Mouse (Mus musculus) G1E (cell line): Measurements from ENCODE around the gene Zfp574. TPM values are rescaled to one million over a fixed set of nuclear protein-coding genes. Genes with fewer than 3 reads are reported as not detected.

Experiments
- ATAC-seq: 2 replicates; pipeline ENCODE4 v1.8.0; 2016; ENCODE audit warnings: mild to moderate bottlenecking; ENCODE audit not compliant: insufficient number of reproducible peaks, poor library complexity, low FRiP score, severe bottlenecking; ENCODE audit errors: extremely low read depth
- DNase-seq: peaks from one replicate; pipeline ENCODE4 v3.0.0; 2012; ENCODE audit warnings: low spot score
- H3K27me3 ChIP-seq: 2 replicates; pipeline ENCODE4 v1.6.1; 2012; ENCODE audit warnings: mild to moderate bottlenecking, low read length, inconsistent platforms; ENCODE audit not compliant: insufficient read depth
- H3K36me3 ChIP-seq: replicated peaks from 2 replicates; pipeline ENCODE3; 2012; ENCODE audit warnings: mild to moderate bottlenecking, inconsistent platforms
- H3K4me1 ChIP-seq: 2 replicates; pipeline ENCODE4 v1.6.1; 2012; ENCODE audit warnings: low read depth, low read length, inconsistent platforms, mixed read lengths; ENCODE audit not compliant: insufficient read depth
- H3K4me3 ChIP-seq: 2 replicates; pipeline ENCODE4 v1.5.1; 2012; ENCODE audit warnings: low read depth, mild to moderate bottlenecking, inconsistent platforms, low read length, moderate library complexity, mixed read lengths
- H3K9me3 ChIP-seq: replicated peaks from 2 replicates; pipeline ENCODE4 v1.6.1; 2012; ENCODE audit warnings: inconsistent platforms
- CTCF ChIP-seq: IDR thresholded peaks from 2 replicates; pipeline ENCODE4 v1.5.1; 2012; ENCODE audit warnings: low read depth, low read length, inconsistent platforms, mixed read lengths
- GATA1 ChIP-seq: IDR thresholded peaks from 2 replicates; pipeline ENCODE4 v1.6.1; 2012; ENCODE audit warnings: borderline replicate concordance, low read length, inconsistent platforms, mixed read lengths
- GATA2 ChIP-seq: IDR thresholded peaks from 2 replicates; pipeline ENCODE4 v1.6.1; 2012; ENCODE audit warnings: low read depth, low read length, inconsistent platforms, borderline replicate concordance
- POLR2AphosphoS5 ChIP-seq: IDR thresholded peaks from 2 replicates; pipeline ENCODE4 v1.6.1; 2012; ENCODE audit warnings: low read depth, low read length, inconsistent platforms; ENCODE audit not compliant: insufficient replicate concordance
- TAL1 ChIP-seq: conservative IDR thresholded peaks from 2 replicates; pipeline ENCODE4 v1.6.1; 2012; ENCODE audit warnings: low read depth, low read length, inconsistent platforms, mixed read lengths
- polyA plus RNA-seq: library from polyadenylated mRNA; stranded (reverse); fragments of >175 nt; gene quantifications from 2 replicates; pipeline ENCODE4 v1.2.3, GENCODE M21; 2012
- total RNA-seq, 2 experiments: library from RNA; stranded (forward) in 1 of 2; stranded (reverse) in 1 of 2; fragments of 200-1000 nt in 1 of 2; fragments of >200 nt in 1 of 2; fragmentation: Nextera tagmentation in 1 of 2; gene quantifications; 2 replicates each; pipeline ENCODE4 v1.2.3; 2014 to 2017

Zfp574 gene
- total and polyA plus RNA-seq, 3 experiments, result 15.4 to 66.3 (median 31.5) TPM

DNA sequence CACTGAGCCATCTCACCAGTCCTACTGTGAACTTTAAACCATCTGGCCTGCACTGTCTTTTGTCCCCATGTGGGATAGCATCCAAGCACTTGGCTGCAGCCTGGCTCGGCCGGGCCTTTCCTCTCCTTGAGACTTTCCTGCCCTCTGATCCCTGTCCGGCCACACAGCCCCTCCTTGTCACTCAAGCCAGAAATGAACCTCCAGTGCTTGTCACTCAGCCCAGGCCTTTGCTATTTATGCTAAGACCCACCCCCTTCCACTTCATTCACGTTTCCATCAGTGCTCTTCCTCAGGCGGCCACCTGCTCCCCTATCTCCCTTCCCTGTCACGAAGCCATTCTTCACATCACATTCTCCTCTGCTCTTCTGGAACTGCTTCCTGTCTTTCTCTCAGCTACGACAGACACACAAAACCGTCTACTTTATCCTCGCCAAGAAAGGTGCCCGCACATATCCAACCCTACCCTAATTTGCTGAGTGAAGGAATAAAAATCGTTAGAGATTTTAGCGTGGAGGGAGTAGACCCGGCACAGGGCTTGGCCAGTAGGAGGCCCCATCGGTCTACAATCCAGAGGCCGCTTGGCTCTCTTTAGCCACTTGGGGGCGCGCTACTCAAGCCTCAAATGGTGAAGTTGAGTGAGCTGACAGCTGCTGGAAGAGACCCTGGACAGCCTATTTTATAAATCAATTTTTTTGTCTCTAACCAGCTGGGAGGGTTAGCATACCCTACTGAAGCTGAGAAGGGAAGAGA, 33.2 kb downstream of the Zfp574 start:
- Histone ChIP-seq H3K9me3 (no peaks in the 10 kb centered on the region), H3K4me3 (no peak overlapping the region), H3K4me1 (peaks cover 10% of the 10 kb centered on the region), H3K27me3 (peaks cover 35% of the 10 kb centered on the region), H3K36me3 (no peaks in the 10 kb centered on the region)
- peak; percentile 28; the same call in 1 of the 2 replicates for ATAC-seq
- TF ChIP-seq GATA2, result no peak
- peak; percentile 66; the same call in 1 of the 2 replicates for TF ChIP-seq CTCF
- peak; percentile 55 for DNase-seq

GRCm38 (mm10) chr7:25106790-25107502, 34.6 kb downstream of the Zfp574 start:
- peaks cover 34% of the 10 kb centered on the region for H3K27me3 ChIP-seq
- H3K36me3 ChIP-seq, result no peaks in the 10 kb centered on the region
- no peak overlapping the region for H3K4me3 ChIP-seq
- TF ChIP-seq GATA2 (no peak), CTCF (no peak), TAL1 (no peak), GATA1 (no peak), POLR2AphosphoS5 (no peak)
- no peaks in the 10 kb centered on the region for H3K9me3 ChIP-seq
- DNase-seq (no peak), ATAC-seq (no peak)
- H3K4me1 ChIP-seq, result peaks cover 10% of the 10 kb centered on the region

DNA sequence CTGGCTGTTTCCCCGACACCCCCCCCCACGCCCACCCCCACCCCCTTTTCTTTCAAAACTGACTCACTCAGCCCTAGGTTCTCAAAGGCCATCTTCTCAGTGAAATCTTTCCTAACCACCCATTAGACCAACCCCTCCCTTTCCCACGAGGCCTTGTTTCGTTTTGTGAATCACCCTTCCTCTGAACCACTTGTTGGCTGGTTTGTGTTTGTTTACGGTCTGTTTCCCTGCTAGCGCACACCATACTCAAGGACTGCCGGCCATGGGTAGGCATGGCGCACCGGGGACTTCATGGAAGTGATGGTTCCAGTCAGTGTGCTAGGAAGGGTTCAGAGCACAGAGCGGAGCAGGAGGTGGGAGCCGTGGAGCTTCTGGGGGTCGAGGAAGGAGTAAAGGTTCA, 37.0 kb downstream of the Zfp574 start:
- Histone ChIP-seq H3K36me3 (no peaks in the 10 kb centered on the region), H3K4me3 (no peak overlapping the region), H3K27me3 (peaks cover 19% of the 10 kb centered on the region), H3K4me1 (peaks cover 10% of the 10 kb centered on the region), H3K9me3 (no peaks in the 10 kb centered on the region)
- ATAC-seq (no peak), DNase-seq (no peak)
- TF ChIP-seq GATA2 (no peak), POLR2AphosphoS5 (no peak)

GRCm38 (mm10) chr7:25110336-25110735, 38.0 kb downstream of the Zfp574 start:
- Histone ChIP-seq H3K36me3 (no peaks in the 10 kb centered on the region), H3K4me3 (no peak overlapping the region), H3K9me3 (no peaks in the 10 kb centered on the region), H3K27me3 (peaks cover 17% of the 10 kb centered on the region; the same call in 1 of the 2 replicates), H3K4me1 (peaks cover 10% of the 10 kb centered on the region)
- ATAC-seq (no peak), DNase-seq (no peak)
- TF ChIP-seq GATA2 (no peak), POLR2AphosphoS5 (no peak), TAL1 (no peak), CTCF (no peak), GATA1 (no peak)

GRCm38 (mm10) chr7:25112178-25112955, 40.0 kb downstream of the Zfp574 start:
- H3K36me3 ChIP-seq, result no peaks in the 10 kb centered on the region
- TF ChIP-seq TAL1 (no peak), CTCF (no peak)
- DNase-seq (no peak), ATAC-seq (no peak)
- no peaks in the 10 kb centered on the region for H3K9me3 ChIP-seq
- peaks cover 7% of the 10 kb centered on the region for H3K4me1 ChIP-seq
- peaks cover 14% of the 10 kb centered on the region; the same call in 1 of the 2 replicates for H3K27me3 ChIP-seq
- H3K4me3 ChIP-seq, result no peak overlapping the region

DNA sequence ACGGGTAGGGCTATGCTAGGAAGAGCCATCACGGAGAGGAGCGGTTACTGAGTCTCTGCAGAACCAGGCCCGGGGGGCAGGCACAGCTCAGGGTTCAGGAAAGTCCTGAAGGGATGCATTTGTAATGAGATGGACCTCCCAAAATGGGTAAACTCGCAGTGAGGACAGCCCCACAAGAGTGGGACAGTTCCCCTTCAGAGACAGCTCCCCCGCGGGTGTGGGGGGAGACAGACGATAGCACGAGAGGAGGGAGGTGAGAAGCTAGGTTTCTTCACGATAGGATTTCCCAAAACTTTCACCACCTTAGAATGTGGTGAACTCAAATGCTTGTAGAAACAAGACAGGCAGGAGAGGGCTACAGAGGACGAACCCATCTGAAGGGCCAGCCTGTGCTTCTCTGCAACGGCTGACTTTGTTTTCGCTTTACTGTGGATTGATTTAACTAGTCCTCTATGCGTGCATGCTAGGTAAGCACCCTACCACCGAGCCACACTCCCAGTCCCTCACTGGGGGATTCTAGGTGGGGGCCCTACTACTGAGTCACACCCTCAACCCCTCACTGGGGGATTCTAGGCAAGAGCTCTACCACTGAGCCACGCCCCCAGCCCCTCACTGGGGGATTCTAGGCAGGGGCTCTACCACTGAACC, 40.7 kb downstream of the Zfp574 start:
- Histone ChIP-seq H3K4me3 (no peak overlapping the region), H3K4me1 (peaks cover 7% of the 10 kb centered on the region), H3K36me3 (no peaks in the 10 kb centered on the region), H3K9me3 (no peaks in the 10 kb centered on the region), H3K27me3 (peaks cover 16% of the 10 kb centered on the region; the same call in 1 of the 2 replicates)
- ATAC-seq (no peak), DNase-seq (no peak)
- no peak for TF ChIP-seq TAL1
- TF ChIP-seq POLR2AphosphoS5, result no peak
- no peak for TF ChIP-seq CTCF
